Mouse (Mus musculus) hindbrain, embryonic 11.5 days (tissue): ENCODE measurements around the gene Cask. TPM values are rescaled to one million over a fixed set of nuclear protein-coding genes. Genes with fewer than 3 reads are reported as not detected.

Experiments used
- ATAC-seq: fragments of 200-750 bp; cut with Nextera tagmentation; 2 replicates; pipeline ENCODE4 v1.8.0; 2017; ENCODE audit warnings: mild to moderate bottlenecking, moderate TSS enrichment, moderate library complexity; ENCODE audit not compliant: low FRiP score
- DNase-seq: peaks from one replicate; pipeline ENCODE4 v3.0.0-alpha.2; 2015; ENCODE audit warnings: low spot score
- H3K27ac ChIP-seq: fragments of 300-500 bp; sonication (generic); 2 replicates; pipeline ENCODE4 v1.5.1; 2014; ENCODE audit warnings: mild to moderate bottlenecking, low read depth, low read length
- H3K27me3 ChIP-seq: fragments of 300-500 bp; sonication (generic); 2 replicates; pipeline ENCODE4 v1.6.1; 2014; ENCODE audit warnings: mild to moderate bottlenecking, low read length, moderate library complexity, mixed read lengths; ENCODE audit not compliant: control insufficient read depth, insufficient read depth
- H3K36me3 ChIP-seq: fragments of 300-500 bp; sonication (generic); 2 replicates; pipeline ENCODE4 v1.6.1; 2014; ENCODE audit warnings: mild to moderate bottlenecking, low read length, moderate library complexity, mixed read lengths; ENCODE audit not compliant: control insufficient read depth, insufficient read depth
- H3K4me1 ChIP-seq: fragments of 300-500 bp; sonication (generic); replicated peaks from 2 replicates; pipeline ENCODE4 v1.6.1; 2014; ENCODE audit warnings: low read length, mixed read lengths; ENCODE audit not compliant: control insufficient read depth, insufficient read depth
- H3K4me2 ChIP-seq: fragments of 300-500 bp; sonication (generic); replicated peaks from 2 replicates; pipeline ENCODE4 v1.6.1; 2014; ENCODE audit warnings: mild to moderate bottlenecking, low read depth, low read length
- H3K4me3 ChIP-seq: fragments of 300-500 bp; sonication (generic); 2 replicates; pipeline ENCODE4 v1.5.1; 2014; ENCODE audit warnings: low read depth, low read length
- H3K9ac ChIP-seq: fragments of 300-500 bp; sonication (generic); 2 replicates; pipeline ENCODE4 v1.6.1; 2014; ENCODE audit warnings: low read depth, low read length
- H3K9me3 ChIP-seq: fragments of 300-500 bp; sonication (generic); 2 replicates; pipeline ENCODE4 v1.6.1; 2016; ENCODE audit warnings: low read length; ENCODE audit not compliant: control insufficient read depth
- WGBS: fragments of 180-500 bp; shearing (Covaris S2); extraction: QIAGEN DNeasy Blood & Tissue Kit; methylation state at CpG from one replicate; pipeline ENCODE4 v1.1.7; 2014; 5-methylcytosine and 5-hydroxymethylcytosine counted together
- polyA plus RNA-seq: library from polyadenylated mRNA; unstranded; fragments of >200 nt; fragmentation: Nextera tagmentation; extraction: Ambion mirVana; gene quantifications from 2 replicates; pipeline ENCODE4 v1.2.1, GENCODE M21; 2014

The Cask gene
- polyA plus RNA-seq, 1 experiment from 2014 or later, result 29.6 TPM

DNA sequence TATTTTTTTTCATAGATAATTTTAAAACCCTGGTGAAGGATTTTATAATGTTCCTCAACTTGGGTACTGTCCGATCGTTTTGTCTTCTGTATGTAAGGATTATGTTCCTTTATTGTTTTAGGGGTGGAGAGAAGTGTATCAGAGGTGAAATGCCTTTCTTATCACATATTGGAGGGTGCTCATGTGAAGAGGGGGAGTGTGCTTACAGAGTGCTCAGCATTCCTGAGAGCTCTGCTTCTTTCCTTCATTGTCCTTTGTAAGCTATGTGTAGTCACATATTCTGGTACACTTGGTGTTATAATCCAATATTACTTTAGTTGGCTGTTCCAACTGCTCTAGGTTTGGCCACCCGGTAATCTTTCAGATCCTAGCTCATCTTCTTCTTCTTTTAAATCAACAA lies 150.5 kb downstream of the Cask start:
- Histone ChIP-seq H3K9ac (no peak overlapping the region), H3K4me2 (no peak overlapping the region), H3K27ac (no peak overlapping the region), H3K9me3 (no peaks in the 10 kb centered on the region), H3K36me3 (no peaks in the 10 kb centered on the region), H3K4me3 (no peak overlapping the region), H3K4me1 (no peaks in the 10 kb centered on the region), H3K27me3 (no peaks in the 10 kb centered on the region)
- DNase-seq (no peak), ATAC-seq (no peak)
- 95% methylated on average over 3 of the region's 3 CpGs for WGBS

DNA sequence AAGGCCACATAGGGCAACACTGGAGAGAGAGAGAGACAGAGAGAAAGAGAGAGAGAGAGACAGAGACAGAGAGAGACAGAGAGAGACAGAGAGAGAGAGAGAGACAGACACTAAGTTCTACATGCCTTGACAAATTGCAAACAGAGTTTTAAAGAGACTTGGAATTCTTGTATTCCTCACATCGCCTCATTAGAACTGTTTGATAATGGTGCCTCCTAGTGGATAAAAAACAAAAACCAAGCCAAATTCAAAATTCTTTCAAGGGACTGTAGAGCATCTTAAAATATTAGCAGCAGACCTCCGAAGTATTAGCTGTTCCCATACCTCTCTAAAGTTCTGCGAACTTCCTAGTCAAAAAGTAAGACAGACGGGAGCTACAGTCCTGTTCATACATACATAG lies 159.3 kb downstream of the Cask start:
- Histone ChIP-seq H3K9ac (no peak overlapping the region), H3K36me3 (no peaks in the 10 kb centered on the region), H3K4me3 (no peak overlapping the region), H3K9me3 (no peaks in the 10 kb centered on the region), H3K27ac (no peak overlapping the region), H3K4me2 (no peak overlapping the region), H3K4me1 (no peaks in the 10 kb centered on the region), H3K27me3 (no peaks in the 10 kb centered on the region)
- WGBS, result 87% methylated on average over 4 of the region's 4 CpGs
- ATAC-seq (no peak), DNase-seq (no peak)

DNA sequence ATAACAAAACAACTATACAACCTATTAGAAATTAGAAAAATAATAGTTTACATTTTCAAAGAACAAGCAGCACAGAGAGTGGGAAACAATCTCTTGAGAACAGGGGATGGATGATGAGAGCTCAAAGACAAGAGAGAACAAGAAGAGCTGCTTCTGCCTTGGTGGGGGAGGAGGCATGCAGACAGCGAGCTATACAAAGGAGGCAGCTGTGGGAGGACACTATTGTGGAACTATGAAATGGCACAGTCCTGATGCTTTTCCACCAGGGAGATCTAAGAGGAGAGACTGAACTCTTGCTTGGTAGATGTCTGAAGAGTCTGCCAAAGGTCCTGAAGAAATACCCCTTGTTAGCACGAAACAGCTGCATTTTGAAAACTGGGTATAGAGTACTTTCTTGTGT lies 162.8 kb downstream of the Cask start:
- ATAC-seq, result peak; percentile 51; the same call in 1 of the 2 replicates
- Histone ChIP-seq H3K27ac (no peak overlapping the region), H3K4me1 (no peaks in the 10 kb centered on the region), H3K27me3 (no peaks in the 10 kb centered on the region), H3K36me3 (no peaks in the 10 kb centered on the region), H3K4me2 (no peak overlapping the region), H3K4me3 (no peak overlapping the region), H3K9ac (no peak overlapping the region), H3K9me3 (no peaks in the 10 kb centered on the region)
- peak; percentile 2 for DNase-seq
- 81% methylated on average over 2 of the region's 2 CpGs for WGBS

DNA sequence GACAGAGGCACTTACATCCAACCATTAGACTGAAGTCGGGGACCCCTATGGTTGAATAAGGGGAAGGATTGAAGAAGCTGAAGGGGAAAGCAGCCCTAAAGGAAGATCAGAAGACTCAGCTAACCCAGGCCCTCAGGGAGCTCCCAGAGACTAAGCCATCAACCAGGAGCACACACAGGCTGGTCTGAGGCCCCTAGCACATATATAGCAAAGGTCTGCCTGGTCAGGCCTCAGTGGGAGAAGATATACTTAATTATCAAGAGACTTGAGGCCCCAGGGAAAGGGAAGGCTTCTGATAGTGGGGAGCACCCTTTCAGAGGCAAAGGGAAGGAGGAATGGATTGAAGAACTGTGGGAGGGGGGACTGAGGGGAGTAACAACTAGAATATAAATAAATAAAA lies 164.6 kb downstream of the Cask start:
- no peak overlapping the region for H3K4me3 ChIP-seq
- no peaks in the 10 kb centered on the region for H3K36me3 ChIP-seq
- no peaks in the 10 kb centered on the region for H3K9me3 ChIP-seq
- no peak overlapping the region for H3K9ac ChIP-seq
- H3K27me3 ChIP-seq, result no peaks in the 10 kb centered on the region
- DNase-seq (no peak), ATAC-seq (no peak)
- H3K4me2 ChIP-seq, result no peak overlapping the region
- WGBS, result 79% methylated on average over 1 of the region's 1 CpGs
- no peaks in the 10 kb centered on the region for H3K4me1 ChIP-seq
- no peak overlapping the region for H3K27ac ChIP-seq

DNA sequence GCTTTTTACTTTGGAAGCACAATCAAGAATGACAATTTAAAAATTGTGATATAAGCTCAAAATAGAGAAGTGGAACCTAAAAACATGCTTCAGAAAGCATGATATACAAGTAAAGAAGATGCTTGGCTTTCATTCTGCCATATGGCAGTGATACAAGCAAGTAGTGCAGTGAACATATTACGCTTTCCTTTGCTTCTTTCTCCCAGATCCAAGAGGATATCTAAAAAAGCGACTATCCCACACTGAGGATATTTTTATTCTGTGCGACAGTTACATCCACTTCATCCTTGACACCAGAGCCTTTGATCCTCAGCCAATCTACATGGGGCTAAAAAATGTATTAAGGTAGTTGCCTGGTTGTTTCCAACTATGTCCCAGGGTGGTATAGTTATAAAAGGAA lies 169.4 kb downstream of the Cask start:
- Histone ChIP-seq H3K27me3 (no peaks in the 10 kb centered on the region), H3K4me3 (no peak overlapping the region), H3K4me1 (no peaks in the 10 kb centered on the region), H3K36me3 (no peaks in the 10 kb centered on the region), H3K9me3 (no peaks in the 10 kb centered on the region), H3K9ac (no peak overlapping the region), H3K4me2 (no peak overlapping the region), H3K27ac (no peak overlapping the region)
- 94% methylated on average over 3 of the region's 3 CpGs for WGBS
- ATAC-seq, result no peak
- no peak for DNase-seq

DNA sequence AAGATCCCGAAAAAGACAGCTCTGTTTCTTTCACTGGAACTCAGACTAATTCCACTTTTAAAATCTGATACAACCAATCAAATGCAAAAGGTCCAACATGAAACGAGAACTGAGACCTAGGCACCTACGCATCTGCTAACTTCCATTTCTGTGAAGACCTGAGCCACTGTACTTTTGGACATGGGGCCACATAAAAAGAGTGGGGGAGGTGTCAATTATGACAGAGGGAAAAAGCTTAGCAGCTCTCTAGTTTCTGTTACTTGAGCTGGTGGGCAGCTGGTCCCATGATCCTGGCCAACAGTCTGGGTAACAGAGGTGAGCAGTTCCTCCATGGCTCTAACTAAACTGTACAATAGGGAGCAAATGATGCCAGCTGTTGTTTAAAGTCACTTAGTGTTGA lies 178.2 kb downstream of the Cask start:
- no peak for ATAC-seq
- H3K4me3 ChIP-seq, result no peak overlapping the region
- DNase-seq, result no peak
- no peak overlapping the region for H3K4me2 ChIP-seq
- no peaks in the 10 kb centered on the region for H3K36me3 ChIP-seq
- WGBS, result 76% methylated on average over 3 of the region's 3 CpGs
- no peaks in the 10 kb centered on the region for H3K27me3 ChIP-seq
- H3K9ac ChIP-seq, result no peak overlapping the region
- no peak overlapping the region for H3K27ac ChIP-seq
- no peaks in the 10 kb centered on the region for H3K9me3 ChIP-seq
- no peaks in the 10 kb centered on the region for H3K4me1 ChIP-seq

DNA sequence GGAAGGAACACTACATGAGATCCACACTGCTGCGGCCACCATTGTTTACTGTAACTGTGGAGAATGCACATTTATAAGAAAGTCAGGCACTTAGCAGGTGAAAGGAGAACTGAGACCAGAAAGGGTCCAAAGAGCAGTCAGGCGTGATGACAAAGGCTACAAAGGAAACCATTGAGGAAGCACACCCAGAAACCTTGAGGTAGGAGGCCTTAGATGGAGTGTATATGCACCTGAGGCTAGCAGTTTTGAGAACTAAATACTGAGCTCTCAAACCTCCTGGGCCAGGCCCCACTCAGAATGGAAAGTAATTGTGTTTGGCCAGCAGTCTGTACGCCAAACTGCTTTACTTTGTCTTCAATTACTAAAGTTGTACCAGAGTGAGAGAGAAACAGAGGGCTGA lies 180.8 kb downstream of the Cask start:
- Histone ChIP-seq H3K4me1 (no peaks in the 10 kb centered on the region), H3K27ac (no peak overlapping the region), H3K9ac (no peak overlapping the region), H3K4me3 (no peak overlapping the region), H3K4me2 (no peak overlapping the region), H3K9me3 (no peaks in the 10 kb centered on the region), H3K27me3 (no peaks in the 10 kb centered on the region), H3K36me3 (no peaks in the 10 kb centered on the region)
- DNase-seq (no peak), ATAC-seq (no peak)
- 73% methylated on average over 3 of the region's 3 CpGs for WGBS

DNA sequence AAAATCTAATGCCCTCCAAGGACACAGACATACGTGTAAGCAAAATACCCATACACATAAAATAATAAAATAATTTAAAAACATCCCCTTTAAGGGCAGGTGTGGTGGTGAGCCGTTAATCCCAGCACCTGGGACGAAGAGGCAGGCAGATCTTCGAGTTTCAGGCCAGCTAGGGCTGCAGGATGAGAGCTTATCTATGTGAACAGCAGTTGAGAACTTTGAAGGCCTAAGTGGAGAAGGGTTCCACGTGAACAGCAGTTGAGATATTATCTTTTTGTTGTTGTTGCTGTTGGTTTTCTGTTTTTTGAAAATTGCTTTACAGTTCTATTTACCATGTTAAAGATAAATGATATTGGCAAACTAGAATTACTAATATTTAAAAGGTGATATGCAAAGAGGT lies 182.3 kb downstream of the Cask start:
- Histone ChIP-seq H3K27me3 (no peaks in the 10 kb centered on the region), H3K4me3 (no peak overlapping the region), H3K4me2 (no peak overlapping the region), H3K4me1 (no peaks in the 10 kb centered on the region), H3K27ac (no peak overlapping the region), H3K9me3 (no peaks in the 10 kb centered on the region), H3K36me3 (no peaks in the 10 kb centered on the region), H3K9ac (no peak overlapping the region)
- DNase-seq (no peak), ATAC-seq (no peak)
- 85% methylated on average over 5 of the region's 5 CpGs for WGBS

DNA sequence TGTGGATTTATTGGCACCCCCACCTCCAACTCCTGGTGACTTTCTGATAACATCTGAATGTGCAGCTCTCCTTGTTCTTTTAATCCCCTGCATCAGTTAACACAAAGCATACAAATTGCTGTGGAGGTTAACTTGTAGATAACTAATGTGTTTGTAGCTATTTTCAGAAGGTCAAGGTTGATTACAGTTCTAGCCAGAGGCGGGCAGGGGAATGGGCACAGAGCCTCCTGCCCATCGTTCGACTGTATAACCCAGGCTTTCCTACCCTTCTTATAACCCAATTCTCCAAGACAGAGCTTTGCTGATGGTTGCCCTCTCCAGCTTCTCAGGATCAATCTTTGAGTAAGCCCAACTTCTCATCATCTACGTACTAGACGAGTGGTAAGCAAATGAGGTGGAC lies 190.1 kb downstream of the Cask start, which contains the start of gene Gpr82:
Gene Gpr82, plus strand, starts transcription at position 301 of the 400 bp plus-strand sequence.
- no peaks in the 10 kb centered on the region for H3K36me3 ChIP-seq
- H3K4me1 ChIP-seq, result no peaks in the 10 kb centered on the region
- H3K27ac ChIP-seq, result no peak within 1 kb of the TSS
- no peak within 1 kb of the TSS for H3K4me3 ChIP-seq
- WGBS, result 93% methylated on average over 5 of the region's 5 CpGs
- no peak within 1 kb of the TSS for H3K4me2 ChIP-seq
- H3K9ac ChIP-seq, result no peak within 1 kb of the TSS
- ATAC-seq (no peak), DNase-seq (no peak)
- H3K27me3 ChIP-seq, result no peaks in the 10 kb centered on the region
- H3K9me3 ChIP-seq, result no peaks in the 10 kb centered on the region
